Mouse (Mus musculus) kidney, postnatal 4 days (tissue): ENCODE measurements around the gene Pcsk6.
"Not testable (repeated sequence)": the region's sequence is repeated elsewhere in the genome, so short reads cannot be mapped to it uniquely, and the experiment has no call there.

Experiments
- DNase-seq, 2 experiments: peaks; one replicate each; pipeline ENCODE4 v3.0.0; 2021; ENCODE audit warnings: mixed read lengths in 2 of 2

Pcsk6 gene

DNA sequence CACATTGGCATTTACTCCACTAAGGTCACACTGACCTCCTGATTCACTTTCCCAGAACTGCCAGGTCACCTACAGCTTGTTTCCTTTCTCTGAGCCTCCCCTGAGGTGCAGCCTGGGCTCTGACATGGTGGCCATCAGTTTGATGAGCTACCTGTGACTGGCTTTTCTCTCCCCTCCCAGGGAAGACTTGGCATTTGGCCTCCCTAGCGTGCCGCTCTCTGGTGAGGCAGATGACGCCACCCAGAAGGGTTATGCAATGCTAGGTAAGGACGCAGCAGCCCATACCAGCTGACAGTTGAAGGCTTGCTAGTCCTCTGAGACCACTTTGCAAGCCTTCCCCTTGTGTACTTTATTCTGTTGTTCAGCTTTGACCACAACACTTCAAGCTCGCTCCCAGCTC lies 141.9 kb downstream of the Pcsk6 start:
- DNase-seq, result no peak

DNA sequence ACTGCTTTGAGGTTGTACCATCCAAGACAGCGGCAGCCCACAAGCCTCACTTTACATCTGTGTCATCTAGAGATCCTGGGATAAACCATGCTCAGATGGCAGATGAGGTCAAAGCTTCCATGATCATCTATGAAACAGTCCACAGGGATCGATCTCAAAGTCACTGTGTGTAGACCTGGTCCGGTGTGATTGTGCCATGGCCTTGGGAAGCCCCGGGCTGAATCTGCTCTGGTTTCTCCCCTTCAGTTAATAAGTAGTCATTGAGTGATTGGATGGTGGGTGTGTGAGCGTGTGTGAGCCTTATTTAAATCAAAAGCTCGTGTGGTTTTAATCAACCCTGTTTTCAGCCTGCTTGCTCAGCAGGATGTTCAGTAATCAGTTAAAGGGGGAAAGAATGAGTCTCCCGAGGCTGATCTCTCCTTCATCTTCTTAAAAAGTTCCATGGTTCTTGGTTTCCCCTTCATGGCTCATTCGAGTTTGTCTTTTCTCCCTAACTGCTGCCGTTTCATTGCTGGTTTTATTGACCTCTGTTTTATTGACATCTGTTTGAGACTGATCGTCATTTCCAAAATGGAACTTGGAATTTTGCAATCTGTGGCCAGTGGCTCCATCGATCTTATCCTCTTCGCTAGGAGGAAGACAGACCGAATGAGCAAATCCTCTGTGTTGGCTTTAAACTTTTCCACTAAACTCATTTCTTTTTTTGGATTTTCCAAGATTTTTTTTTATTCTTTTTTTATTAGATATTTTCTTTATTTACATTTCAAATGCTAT lies 142.5 kb downstream of the Pcsk6 start:
- peak in 1 of 2 experiments; percentile 12 for DNase-seq

DNA sequence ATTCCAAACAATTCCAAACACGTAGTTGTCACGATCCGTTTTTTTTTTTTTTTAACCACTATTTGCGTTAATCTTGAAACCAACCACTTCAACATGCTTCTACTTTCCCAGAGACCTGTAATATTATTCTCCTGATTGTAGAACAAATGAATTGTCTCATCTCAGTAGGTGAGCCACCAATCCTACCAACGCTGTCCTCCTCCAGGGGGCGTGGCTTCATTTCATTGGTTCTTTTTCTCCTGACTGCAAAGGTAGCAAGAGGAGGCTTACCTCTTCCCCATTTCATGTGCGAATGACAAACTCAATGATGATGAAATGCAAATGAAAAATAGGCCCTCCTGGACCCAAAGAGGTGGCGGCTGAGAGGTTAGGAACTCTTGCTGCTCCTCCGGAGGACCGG lies 143.5 kb downstream of the Pcsk6 start:
- DNase-seq, result no peak

DNA sequence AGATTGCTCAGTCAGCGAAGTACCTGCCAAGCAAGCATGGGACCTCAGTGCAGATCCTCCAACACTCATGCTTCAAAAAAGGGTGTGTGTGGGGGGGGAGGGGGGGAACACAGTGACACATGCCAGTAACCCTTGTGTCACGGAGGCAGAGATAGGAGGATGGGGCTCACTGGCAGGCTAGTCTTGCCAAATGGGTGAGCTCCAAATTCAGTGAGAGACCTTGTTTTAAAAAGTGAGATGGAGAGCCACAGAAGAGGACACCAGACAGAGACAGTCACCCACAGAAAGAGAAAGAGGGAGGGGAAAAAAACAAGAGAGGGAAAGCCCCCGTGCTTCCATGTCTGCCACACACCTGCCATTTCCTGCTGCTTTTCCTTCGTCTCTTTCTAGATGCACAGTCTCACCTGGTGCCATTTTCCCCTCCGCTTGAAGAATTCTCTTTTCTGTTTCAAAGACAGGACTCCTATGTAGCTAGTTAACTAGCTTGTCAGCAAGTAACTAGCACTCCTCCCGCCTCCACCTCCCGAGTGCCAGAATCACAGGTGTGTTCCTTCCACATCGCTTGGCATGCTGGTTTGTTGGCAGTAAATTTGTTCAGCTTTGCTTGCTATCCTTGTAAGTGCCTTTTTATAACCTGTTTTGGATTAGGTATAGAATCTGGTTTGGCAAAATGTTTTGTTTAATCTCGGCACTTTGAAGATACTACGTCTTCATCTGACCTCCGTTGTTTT lies 146.8 kb downstream of the Pcsk6 start:
- DNase-seq, result no peak

DNA sequence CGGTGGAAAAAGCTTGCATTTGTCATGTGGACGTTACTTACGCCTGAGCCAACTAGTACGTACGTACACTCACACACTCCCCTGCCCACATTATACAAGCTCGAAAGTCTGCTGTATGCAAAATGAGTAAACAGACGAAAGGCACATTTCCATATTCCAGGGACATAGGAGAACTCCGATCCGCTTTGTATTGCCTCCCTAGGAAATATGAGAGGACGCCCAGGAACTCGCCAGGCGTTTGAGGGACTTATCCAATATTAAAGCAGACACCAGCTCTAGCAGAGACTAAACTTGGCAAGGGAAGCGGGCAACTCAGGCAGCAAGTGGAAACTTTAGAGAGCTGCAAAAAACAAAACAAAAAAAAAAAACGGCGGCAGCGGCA lies 147.3 kb downstream of the Pcsk6 start:
- no peak for DNase-seq

DNA sequence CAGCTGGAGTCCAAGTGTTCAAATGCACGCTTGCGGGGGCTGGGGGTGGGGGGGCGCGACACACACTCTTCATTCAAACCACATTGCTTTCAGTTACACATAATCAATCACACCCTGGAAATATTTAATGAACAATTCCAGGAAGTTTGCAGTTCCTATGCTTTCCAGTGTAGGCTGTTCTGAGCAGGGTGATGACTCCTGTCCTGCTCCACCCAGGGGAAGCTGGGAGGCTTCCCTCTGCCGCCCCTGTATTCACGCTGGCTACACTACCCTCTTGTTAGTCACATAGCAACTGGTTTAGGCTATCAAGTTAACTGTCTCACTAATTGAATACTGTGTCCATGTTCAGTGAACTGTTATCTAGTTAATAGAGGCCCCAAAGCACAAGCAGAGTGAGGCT lies 149.0 kb downstream of the Pcsk6 start:
- no peak for DNase-seq

DNA sequence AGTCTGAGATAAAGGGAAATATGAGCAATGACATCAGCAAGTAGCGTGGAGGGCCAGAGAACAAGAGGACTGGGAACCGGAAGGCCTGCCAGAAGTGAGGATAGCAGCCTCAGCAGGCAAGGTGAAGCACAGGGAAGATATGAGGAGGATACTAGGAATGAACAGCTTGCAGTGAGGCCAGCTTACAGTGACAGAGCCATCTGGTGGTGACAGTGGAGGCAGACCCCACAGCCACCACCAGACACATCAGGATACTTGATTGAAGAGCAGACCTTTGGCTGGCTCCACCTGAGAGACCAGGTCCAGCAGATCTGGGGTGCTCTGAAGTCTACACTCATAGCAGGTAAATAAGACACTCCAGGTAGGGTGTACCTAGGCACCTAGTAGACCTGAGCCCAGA lies 166.2 kb downstream of the Pcsk6 start:
- peak; percentile 35 to 57 for DNase-seq

DNA sequence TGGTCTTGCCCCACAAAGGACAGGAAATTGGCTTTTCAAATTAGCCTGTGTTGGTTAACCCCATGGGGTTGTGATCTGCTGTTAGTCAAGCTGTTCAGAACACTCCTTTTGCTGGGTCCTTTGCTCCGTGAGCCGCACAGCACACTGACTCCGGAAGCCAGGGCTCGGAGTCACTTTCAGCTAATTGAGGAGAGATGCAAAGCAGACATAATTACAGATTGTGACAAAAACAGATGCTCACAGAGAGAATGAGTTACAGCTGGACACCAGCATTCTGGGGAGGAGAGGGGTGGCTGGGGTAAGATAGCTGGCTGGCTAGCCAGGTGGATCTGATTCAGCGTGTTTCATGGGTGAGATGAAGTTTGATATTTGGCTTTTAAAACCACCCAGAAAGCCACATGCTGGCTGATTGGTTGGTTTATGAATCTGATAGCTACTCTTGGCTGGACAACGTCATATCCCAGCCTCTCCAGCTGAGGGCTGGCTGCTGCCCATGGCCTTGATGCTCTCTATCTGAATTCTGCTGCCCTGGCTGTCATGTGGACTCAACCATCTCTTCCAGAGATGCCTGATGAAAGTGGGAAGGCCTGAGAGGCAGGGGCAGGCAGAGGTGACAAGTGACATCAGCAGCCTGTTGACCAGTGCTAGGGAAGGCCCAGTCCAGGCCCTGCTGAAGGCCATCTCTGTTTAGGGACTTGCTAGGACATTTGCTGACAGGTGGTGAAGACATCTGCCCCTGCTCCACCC lies 167.4 kb downstream of the Pcsk6 start:
- no peak for DNase-seq

DNA sequence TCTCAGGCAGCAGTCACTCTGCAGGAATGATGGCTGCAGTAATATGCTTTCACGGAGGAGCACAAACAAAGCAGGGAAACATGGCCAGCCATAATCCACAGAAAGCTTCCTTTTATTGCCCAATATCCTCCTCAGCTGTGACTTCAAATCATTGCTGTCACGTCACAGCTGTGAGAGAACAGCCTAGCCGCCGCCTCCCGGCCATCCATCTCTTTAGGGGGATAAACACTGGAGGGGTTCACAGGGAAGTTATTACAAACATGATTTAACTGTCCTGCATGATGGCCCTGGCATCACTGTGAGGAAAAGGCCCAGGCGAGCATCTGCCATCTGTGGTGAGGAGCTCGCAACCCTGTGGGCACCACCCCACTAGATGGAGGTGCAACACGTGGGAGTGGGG lies 175.3 kb downstream of the Pcsk6 start:
- DNase-seq, result no peak

DNA sequence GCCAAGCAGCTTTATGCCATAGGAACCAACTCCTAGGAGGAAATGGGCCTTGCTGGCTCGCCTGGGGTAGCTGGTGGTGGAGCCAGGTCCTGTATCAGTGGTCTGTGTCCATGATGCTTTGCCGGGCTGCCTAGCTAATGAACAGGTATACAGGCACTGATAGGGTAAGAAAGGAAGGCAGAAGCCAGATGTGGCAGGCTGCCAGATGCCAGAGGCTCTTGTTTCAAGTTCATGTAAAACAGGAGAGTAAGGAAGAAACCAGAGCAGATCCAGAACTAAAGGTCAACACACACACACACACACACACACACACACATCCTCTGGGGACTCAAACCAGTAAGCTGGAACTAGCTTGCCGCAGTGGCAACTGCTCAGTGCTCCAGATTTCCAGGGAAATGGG lies 176.7 kb downstream of the Pcsk6 start:
- peak; percentile 28 to 30 for DNase-seq

DNA sequence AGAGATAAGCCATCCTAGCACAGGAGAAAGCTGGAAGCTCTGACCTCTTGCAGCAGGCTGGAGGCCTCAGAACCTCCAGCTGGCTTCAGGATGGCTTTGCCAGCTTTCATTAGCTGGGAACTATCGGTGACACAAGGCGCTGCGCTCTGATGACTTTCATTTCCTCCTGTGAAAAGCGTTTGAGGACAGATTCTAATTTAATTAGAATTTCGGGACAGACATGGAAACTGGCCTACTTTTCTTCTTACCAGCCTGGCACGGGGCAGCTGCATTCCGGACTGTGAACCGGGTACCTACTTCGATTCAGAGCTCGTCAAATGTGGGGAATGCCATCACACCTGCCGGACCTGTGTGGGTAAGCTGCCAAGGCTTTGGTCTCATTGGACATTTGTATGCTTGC lies 177.2 kb downstream of the Pcsk6 start:
- DNase-seq, result no peak

DNA sequence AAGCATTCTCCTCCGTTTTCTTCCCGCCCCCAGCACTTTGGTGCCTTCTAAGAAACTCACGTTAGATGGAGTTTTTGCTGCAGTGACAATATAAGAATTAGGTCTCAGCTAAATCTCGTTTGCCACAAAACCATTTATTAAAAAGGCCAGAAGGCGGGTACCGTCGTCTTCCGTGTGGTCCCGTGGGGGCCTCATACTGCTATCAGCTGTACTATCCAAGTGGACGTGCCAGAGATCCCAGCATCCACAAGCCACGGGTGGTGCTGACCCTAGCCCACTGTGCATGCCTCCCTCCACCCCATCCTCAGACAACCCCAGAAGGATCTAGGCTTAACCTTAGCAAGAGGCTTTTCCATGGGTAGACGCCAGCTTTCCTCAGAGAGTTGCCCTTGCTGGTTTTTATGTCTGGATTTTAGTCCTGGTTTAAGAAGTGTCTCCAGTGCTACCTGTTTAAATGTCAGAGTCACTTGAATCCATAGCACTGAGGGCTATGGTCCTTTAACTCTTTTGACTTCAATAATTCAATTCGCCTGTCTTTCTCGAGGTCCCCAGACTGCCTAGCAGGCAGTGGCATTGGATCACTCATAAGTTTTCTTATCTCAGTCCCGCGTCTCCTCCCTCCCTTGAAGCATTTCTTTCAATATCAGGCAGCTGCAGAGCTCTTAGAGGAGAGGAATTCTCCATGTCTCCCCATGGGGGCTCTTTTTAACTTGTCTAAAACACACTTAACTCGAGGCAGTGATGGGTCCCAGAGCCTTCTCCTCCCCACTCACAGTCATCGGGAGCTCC lies 178.7 kb downstream of the Pcsk6 start:
- DNase-seq, result no peak

DNA sequence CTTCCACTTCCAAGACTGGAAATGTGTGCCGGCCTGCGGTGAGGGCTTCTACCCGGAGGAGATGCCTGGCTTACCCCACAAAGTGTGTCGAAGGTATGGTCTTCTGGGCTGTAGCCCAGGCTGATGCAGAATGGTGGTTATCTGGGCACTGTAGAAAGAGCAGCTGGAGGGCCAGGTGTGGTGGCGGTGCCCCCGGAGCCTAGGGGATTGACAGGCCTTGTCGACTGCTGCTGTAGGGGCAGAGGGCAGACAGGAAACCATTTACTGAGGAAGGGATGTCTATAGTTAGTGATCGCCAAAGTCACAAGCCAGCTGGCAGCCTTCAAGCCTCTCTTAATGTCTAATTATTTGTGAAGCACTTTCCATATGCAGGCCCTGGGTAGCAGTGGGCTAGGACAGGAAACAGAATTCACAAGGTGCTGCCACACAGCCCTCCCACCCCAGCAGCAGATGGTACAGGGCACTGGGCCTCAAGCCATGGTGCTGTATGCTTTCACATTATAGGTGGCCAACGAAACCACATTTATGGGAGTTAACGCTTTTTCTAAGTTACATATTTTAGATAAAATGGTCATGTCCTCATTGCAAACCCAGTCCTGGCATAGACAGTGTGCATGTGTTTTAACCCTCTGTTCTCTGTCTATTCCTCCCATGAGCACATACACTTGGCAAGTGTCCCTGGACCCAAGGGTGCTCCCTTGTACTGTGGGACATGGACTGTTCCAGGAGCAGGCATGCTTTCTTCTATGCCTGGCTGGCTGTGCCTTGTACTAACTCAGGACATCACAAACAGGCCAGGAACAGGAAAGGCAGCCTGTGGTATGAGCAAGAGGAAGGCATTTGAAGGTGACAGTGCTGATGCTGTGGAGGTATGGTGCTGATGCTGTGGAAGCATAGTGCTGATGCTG lies 182.3 kb downstream of the Pcsk6 start, which contains the start of gene Gm45213:
Gene Gm45213 (plus strand): TSS at position 51 of the 908 bp plus-strand sequence.
- DNase-seq, result no peak

DNA sequence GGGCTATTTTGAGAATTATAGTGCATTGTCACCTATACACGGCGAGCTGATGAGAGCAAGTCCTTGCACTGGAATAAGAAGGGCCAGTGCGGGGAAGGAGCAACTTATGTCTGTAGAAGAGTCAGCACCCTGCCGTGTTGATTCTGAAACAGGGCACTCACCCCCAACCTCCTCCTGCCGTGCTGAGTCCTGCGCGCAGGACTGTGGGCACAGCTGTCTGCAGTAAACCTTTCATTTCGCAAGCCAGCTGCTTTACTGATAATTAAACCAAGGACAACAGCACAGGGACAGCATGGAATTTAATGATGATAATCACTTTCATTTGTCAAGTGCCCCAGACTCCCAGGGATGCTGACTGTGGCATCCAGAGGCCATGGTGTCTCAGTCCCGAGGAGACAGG lies 183.1 kb downstream of the Pcsk6 start:
- no peak for DNase-seq

DNA sequence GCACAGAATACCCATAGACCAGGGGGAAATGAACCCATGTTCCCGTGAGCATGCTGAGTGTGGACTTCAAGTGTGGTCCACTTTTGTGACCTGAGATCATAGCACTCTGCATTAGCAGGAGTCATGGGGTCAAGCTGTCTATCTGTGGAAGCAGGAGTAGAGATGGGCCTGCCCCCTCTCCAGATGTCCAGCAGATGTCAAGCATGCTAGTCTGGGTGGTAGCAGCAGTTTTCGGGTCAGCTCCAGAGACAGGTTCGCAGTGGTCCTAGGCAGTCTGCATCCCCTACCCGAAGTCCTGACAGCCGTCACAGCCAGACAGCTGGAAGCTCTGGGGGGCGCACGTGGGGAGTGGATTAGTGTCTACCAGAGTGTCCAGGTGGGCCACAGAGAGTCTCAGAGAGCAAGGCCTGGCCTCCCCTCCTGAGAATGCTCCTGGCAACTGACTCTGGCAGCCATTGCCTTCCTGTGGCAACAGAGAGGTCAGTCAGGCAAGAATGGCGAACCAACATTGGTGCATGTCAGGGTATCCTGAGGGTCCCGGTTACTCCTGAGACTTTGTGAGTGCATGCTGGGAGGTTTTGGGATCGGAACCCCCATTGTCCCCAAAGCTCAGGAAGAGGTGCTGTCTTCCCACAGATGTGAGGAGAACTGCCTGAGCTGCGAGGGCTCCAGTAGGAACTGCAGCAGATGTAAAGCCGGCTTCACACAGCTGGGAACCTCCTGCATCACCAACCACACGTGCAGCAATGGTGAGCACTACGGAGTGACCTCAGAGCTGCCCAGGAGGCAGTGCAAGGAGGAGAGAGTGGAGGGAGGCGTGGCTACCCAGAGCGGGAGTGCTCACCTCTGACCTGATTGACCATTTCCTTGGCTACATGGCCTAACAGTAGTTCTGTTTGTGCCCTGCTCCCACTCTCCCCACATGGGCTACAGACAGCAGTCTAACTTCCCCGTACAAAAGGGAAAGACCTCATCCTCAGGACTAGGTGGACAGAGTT lies 185.7 kb downstream of the Pcsk6 start:
- DNase-seq, result peak in 1 of 2 experiments; percentile 34

DNA sequence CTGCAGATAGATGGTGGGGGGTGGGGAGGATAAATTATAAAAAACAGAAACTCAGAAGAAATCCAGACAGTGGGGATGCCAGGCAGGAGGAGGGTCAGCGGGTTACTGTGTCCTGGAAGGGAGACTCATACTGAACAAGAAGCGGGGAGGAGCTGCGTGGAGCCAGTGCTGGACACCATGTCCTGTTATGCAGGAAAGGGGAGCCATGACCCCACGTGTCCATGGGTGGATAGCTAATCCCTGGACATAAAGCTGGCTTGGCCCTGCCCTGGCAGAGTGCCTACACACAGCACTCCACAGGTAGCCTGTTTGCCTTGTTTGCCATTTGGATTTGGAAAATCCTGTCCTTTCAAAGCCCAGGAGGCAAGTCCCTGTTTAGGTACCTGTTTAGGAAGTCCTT lies 186.4 kb downstream of the Pcsk6 start:
- no peak for DNase-seq

DNA sequence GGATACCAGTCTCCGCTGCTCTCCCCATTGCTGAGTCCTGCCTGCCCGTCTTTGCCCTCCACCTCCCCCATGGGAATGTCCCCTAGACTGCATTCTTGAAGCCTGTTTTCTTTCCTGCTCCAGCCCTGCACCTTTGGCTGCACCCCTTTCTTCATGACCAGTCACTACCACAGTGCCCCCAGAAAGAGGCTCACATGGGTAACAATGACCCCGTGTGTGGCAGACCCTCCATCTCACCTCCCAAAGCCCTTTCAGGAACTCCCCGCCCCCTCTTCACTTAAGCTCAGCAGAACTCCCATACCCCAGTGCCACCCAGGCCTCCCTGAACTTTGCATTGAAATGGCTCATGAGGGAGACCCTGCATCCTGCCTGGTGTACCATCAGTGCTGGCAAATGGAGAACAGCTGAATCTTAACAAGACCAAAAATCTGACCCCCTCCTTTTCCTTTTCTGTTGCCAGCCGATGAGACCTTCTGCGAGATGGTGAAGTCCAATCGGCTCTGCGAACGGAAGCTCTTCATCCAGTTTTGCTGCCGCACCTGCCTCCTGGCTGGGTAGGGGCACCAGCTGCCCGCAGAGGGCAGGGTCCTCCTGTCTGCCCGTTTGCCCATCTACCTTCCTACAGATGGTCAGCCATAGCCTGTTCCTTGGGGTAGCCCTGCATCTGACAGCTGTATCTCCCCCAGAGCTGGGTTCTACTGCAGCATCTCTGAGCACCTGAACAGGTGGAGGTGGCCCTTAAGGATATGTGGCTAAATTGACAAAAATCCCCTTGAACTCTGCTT lies 187.1 kb downstream of the Pcsk6 start:
- no peak for DNase-seq

DNA sequence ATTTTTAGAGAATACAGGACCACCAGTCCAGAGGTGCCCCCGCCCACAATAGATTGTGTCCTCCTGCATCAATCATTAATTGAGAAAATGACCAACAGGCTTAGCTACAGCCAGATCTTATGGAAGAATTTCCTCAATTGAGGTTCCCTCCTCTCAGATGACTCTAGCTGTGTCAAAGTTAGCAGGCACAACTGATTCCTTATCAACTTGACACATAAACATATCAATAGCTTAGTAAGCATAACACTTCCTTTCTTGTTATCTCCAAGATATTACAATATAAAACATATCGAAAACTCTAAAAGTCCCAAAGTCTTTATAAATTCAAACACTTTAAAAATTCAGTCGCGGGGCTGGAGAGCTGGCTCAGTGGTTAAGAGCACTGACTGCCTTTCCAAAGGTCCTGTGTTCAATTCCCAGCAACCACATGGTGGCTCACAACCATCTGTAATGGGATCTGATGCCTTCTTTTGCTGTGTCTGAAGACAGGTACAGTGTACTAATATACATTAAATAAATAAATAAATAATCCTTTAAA lies 192.5 kb downstream of the Pcsk6 start:
- no peak for DNase-seq

DNA sequence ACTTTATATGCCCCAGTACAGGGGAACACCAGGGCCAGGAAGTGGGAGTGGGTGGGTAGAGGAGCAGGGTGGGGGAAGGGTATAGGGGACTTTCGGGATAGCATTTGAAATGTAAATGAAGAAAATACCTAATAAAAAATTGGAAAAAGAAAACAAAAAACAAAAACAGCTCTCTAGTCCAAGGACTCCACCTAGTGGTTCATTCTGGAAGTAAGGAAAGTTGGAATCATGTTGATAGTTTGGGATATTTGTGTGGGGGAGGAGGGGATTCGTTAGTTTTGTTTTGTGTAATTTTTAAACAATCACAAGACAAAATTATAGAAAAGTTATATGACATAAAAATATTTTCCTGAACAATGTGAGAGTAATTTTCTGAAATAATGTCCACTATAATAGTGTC lies 193.8 kb downstream of the Pcsk6 start:
- not testable (repeated sequence) for DNase-seq
